Mouse (Mus musculus) Patski (cell line): Measurements from ENCODE around the gene Strn4. TPM values are rescaled to one million over a fixed set of nuclear protein-coding genes. Genes with fewer than 3 reads are reported as not detected.

ENCODE experiments used
- ATAC-seq: fragments of 100-300 bp; one replicate; pipeline ENCODE4 v1.8.0; 2021
- CTCF ChIA-PET: fragments of 350-600 bp; sonication (Branson Sonifier 250); formaldehyde crosslinking; loops from one replicate; lab custom pipeline; 2022; ENCODE audit warnings: inconsistent platforms; lab: Charles Lee
- POLR2A ChIA-PET: fragments of 350-600 bp; sonication (Branson Sonifier 250); formaldehyde crosslinking; loops from one replicate; lab custom pipeline; 2022; ENCODE audit warnings: antibody characterized with exemption, inconsistent platforms; lab: Charles Lee
- DNase-seq: peaks from one replicate; pipeline ENCODE4 v3.0.0-alpha.2; 2011; ENCODE audit warnings: low read depth, low spot score
- H3K27me3 ChIP-seq: fragments of 371-371 bp; one replicate; pipeline ENCODE4 v1.5.1; 2021
- CTCF ChIP-seq: fragments of 100-300 bp; IDR thresholded peaks from one replicate; pipeline ENCODE4 v1.5.1; 2021
- in situ Hi-C: fragments of 300-500 bp; cut with MboI; formaldehyde crosslinking; loops from 3 replicates; pipeline ENCODE4 v1.11.1; 2018; ENCODE audit warnings: low pct_unique_long_range_greater_than_20kb, mixed read lengths
- polyA plus RNA-seq: library from polyadenylated mRNA; unstranded; gene quantifications from one replicate; pipeline ENCODE4 v1.2.3, GENCODE M21; 2021

Strn4 gene
- polyA plus RNA-seq: 90.0 TPM

GRCm38 (mm10) chr7:16815351-16815941 lies at the start of gene Strn4:
Gene Strn4, plus strand, starts transcription at chr7:16815889.
- in situ Hi-C loops: no loop called here
- TF ChIP-seq CTCF: no peak
- ChIA-PET CTCF (no interaction called here), POLR2A (no interaction called here)
- no peak for DNase-seq
- no peaks in the 10 kb centered on the region for H3K27me3 ChIP-seq
- no peak for ATAC-seq

GRCm38 (mm10) chr7:16766443-16766842 lies 49.2 kb upstream of the Strn4 start:
- H3K27me3 ChIP-seq: no peaks in the 10 kb centered on the region
- ChIA-PET POLR2A (no interaction called here), CTCF (no interaction called here)
- TF ChIP-seq CTCF: no peak
- in situ Hi-C loops: no loop called here
- DNase-seq: no peak
- no peak for ATAC-seq

DNA sequence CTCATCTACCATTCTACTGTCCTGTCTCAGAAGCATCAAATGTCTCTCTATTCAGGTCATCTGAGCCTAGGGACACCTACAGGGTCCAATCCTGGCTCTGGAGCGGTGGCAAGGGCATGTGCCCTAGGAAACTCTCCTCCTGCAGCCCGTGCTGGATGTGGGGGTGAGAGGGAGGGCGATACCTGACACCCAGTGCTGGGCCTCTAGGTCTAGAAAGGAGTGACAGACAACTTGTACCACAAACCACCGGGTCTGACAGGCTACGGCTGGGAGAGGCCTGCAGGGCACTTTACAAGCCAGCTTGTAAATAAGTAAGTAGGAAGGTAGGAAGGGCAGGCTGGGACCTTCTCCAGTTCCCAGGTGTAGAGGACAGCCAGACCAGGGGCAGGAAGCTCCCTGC lies 39.8 kb upstream of the Strn4 start:
- in situ Hi-C loops: no loop called here
- DNase-seq: no peak
- POLR2A ChIA-PET: no interaction called here
- CTCF ChIA-PET: no interaction called here
- no peak for ATAC-seq
- TF ChIP-seq CTCF: no peak
- H3K27me3 ChIP-seq: no peaks in the 10 kb centered on the region

GRCm38 (mm10) chr7:16780076-16780475 lies 35.6 kb upstream of the Strn4 start:
- in situ Hi-C loops: no loop called here
- no peaks in the 10 kb centered on the region for H3K27me3 ChIP-seq
- TF ChIP-seq CTCF: no peak
- POLR2A ChIA-PET: no interaction called here
- DNase-seq (no peak), ATAC-seq (no peak)
- CTCF ChIA-PET: interaction anchor here (1.1 kb wide), 1 partner anchor 34 kb away, joined by 3 read pairs; no protein-coding TSS in a partner anchor

DNA sequence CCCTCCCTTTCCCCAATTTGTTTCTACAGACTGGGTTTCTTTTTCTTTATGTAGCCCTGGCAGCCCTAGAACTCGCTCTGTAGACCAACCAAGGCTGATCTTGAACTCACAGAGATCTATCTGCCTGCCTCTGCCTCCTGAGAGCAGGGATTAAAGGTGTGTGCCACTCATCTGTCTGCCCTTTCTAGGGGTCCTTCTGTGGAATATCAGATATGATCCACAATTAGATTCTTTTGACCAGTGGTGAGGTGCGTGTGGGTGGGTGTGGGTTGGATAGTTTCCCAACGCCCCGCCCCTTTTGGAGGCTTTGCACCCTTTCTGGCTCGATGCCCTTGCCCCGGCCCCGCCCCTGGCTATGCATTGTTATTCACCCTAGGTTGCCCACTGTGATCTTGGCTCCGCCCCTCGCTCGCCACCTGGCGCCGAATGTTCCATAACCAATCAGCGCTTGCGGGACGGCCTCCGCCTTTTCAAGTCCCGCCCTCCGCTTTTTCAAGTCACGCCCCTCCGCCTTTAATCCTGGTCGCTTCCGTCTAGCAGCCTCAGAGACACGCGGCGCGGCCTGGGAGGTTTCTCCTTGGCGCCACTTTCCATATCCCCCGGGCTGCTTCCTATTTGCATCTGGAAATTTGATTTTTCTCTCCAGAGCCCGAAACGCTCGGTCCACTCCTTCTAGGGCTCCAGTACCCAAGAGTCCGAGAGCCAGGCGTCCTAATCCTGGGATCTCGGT lies 34.7 kb upstream of the Strn4 start, which contains the start of gene Slc1a5:
Gene Slc1a5, plus strand, starts transcription at position 516 of the 730 bp plus-strand sequence.
- ChIA-PET CTCF (interaction anchor here (1.1 kb wide), 2 partner anchors 35 kb away, joined by 3 to 4 read pairs; no protein-coding TSS in a partner anchor), POLR2A (no interaction called here)
- no peaks in the 10 kb centered on the region for H3K27me3 ChIP-seq
- ATAC-seq: peak; percentile 68
- DNase-seq: no peak
- no peak for TF ChIP-seq CTCF
- in situ Hi-C loops: no loop called here

DNA sequence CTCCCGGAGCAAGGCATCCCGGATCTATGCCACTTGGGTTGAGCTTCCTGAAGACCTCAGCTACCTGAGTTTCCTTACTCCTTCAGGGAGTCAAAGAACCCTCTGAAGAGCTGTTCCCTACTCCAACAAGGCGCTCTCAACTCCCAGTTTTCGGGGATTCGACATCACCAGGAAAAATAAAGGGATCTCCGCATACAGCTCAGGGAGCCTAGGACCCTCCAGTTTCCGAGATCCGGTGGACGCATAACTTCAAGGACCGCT lies 34.2 kb upstream of the Strn4 start:
- no peaks in the 10 kb centered on the region for H3K27me3 ChIP-seq
- TF ChIP-seq CTCF: no peak
- no peak for DNase-seq
- in situ Hi-C loops: no loop called here
- CTCF ChIA-PET: interaction anchor here (1.1 kb wide), 1 partner anchor 36 kb away, joined by 4 read pairs; no protein-coding TSS in a partner anchor
- POLR2A ChIA-PET: no interaction called here
- peak; percentile 13 for ATAC-seq

- no peak for TF ChIP-seq CTCF
- in situ Hi-C loops: no loop called here
- no peaks in the 10 kb centered on the region for H3K27me3 ChIP-seq
- CTCF ChIA-PET: interaction anchor here (1.1 kb wide), 1 partner anchor 36 kb away, joined by 4 read pairs; no protein-coding TSS in a partner anchor
- no peak for DNase-seq
- peak; percentile 8 for ATAC-seq
- POLR2A ChIA-PET: no interaction called here
Observed at GRCm38 (mm10) chr7:16781816-16782554, 33.7 kb upstream of the Strn4 start.

DNA sequence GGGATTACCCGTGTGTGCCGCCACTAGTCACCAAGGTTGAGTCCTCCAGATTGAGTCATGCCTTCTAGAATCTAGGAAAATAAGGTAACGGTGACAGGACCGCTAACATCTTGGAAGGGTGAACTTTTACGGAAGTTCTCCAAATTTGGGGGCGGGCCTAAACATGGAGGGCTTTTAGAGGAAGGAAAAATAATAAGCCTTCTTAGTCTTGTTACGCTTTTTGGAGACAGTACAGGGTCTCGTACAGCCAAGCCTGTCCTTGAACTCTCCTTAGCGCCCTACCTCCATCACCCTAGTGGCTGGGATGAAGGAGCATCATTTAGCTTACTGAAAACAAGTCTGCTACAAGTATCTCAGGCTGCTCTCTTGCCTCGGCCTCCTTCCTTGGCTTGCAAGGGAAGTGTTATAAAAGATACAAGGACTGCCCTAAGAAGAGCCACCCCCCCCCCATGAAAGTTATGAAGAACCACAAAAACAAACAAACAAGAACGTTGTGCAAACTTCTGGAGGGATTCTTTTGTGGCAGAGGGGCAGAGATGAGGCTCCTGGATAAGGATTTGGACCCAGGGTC lies 33.0 kb upstream of the Strn4 start:
- no peaks in the 10 kb centered on the region for H3K27me3 ChIP-seq
- ChIA-PET POLR2A (interaction anchor here (1.0 kb wide), 1 partner anchor 13 kb away, joined by 3 read pairs; no protein-coding TSS in a partner anchor), CTCF (no interaction called here)
- ATAC-seq (no peak), DNase-seq (no peak)
- in situ Hi-C loops: no loop called here
- TF ChIP-seq CTCF: no peak

DNA sequence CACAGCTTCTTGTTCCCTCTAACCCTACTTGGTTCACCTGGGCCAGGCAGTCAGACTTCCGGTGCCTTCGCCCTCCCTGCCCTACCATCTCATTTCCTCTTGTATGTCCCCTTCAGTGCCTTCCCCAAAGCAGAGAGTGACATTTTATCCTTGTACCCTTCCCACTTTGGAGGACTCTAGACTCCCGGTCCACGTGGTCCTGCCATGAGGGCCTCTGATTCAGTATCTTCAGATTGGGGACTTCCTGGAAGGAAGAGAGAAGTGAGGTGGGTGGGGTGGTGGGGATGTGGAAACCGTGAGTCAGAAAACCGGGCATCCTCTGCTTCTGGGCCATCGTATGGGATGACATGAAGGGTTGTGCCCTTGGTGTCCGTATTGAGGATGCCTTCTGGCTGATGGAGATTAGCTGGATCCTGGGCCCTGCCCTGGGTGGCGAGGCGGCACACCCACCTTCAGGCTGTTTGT lies 32.4 kb upstream of the Strn4 start:
- DNase-seq (no peak), ATAC-seq (no peak)
- POLR2A ChIA-PET: interaction anchor here (1.0 kb wide), 2 partner anchors 9 to 12 kb away, joined by 3 to 4 read pairs; no protein-coding TSS in a partner anchor
- CTCF ChIA-PET: interaction anchor here (0.9 to 1.8 kb wide), 2 partner anchors 26 to 154 kb away, joined by 3 read pairs; no protein-coding TSS in a partner anchor
- no peak for TF ChIP-seq CTCF
- H3K27me3 ChIP-seq: no peaks in the 10 kb centered on the region
- in situ Hi-C loops: no loop called here

DNA sequence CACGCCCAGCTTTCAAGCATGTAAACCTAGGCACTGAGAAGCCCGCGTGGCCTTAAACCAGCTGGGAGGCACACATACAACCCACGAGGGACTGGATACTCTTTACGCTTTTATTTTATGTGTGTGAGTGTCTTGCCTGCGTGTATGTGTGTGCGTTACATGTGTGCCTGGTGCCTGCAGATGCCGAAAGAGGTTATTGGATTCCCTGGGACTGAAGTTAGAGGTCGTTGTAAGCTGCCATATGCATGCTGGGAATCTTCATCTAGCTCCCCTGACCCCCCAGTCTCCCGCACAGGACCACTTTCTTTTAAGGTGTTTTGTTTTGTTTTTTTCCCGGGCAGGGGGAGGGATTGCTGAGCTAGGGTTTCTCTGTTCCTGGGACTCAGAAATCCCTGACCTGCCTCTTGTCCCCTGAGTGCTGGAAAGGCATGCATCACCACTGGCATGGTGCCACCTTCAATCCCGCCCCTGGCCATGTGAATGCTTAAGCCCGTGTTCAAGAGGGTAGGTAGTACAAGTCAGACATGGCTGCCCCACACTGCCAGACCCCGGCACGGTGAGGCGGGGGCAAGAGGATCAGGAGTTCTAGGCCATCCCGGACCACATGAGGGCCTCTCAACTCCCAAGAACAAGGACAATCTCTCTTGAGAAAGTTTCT lies 31.8 kb upstream of the Strn4 start:
- ATAC-seq: peak; percentile 32
- H3K27me3 ChIP-seq: no peaks in the 10 kb centered on the region
- ChIA-PET POLR2A (interaction anchor here (0.6 to 1.0 kb wide), 3 partner anchors 9 to 737 kb away, joined by 3 to 5 read pairs (median 4); no protein-coding TSS in a partner anchor), CTCF (interaction anchor here (0.9 to 1.8 kb wide), 2 partner anchors 25 to 154 kb away, joined by 3 read pairs; no protein-coding TSS in a partner anchor)
- peak; percentile 57 for DNase-seq
- in situ Hi-C loops: no loop called here
- no peak for TF ChIP-seq CTCF
